Mouse (Mus musculus): ENCODE data around the gene Zbtb3.
"Not testable (repeated sequence)": the region's sequence is repeated elsewhere in the genome, so short reads cannot be mapped to it uniquely, and the experiment has no call there.

The Zbtb3 gene

GRCm38 (mm10) chr19:8803204-8803780, 937 bp downstream of the Zbtb3 start:
- no peak for DNase-seq (ENCODE audit: low read depth, low spot score)

- no peak for DNase-seq (ENCODE audit: low read depth, low spot score)
Measured at GRCm38 (mm10) chr19:8803879-8804660, 1.7 kb downstream of the Zbtb3 start.

- no peak for DNase-seq (ENCODE audit: low read depth, low spot score)
Measured at GRCm38 (mm10) chr19:8806810-8807209, 4.5 kb downstream of the Zbtb3 start.

- no peak for DNase-seq (ENCODE audit: low read depth, low spot score)
Measured at GRCm38 (mm10) chr19:8815812-8816211, 13.5 kb downstream of the Zbtb3 start.

GRCm38 (mm10) chr19:8817001-8817400, 14.6 kb downstream of the Zbtb3 start:
- DNase-seq (ENCODE audit: low read depth, low spot score), result peak; percentile 74

GRCm38 (mm10) chr19:8818301-8818798, 16.0 kb downstream of the Zbtb3 start:
- DNase-seq (ENCODE audit: low read depth, low spot score), result no peak

GRCm38 (mm10) chr19:8818801-8819595, 16.6 kb downstream of the Zbtb3 start, which contains the start of gene Ttc9c:
Gene Ttc9c (minus strand): TSS chr19:8819333.
- DNase-seq (ENCODE audit: low read depth, low spot score), result peak; percentile 96

GRCm38 (mm10) chr19:8819596-8820423, 17.5 kb downstream of the Zbtb3 start, which contains the start of gene Hnrnpul2:
Gene Hnrnpul2 (plus strand): TSS chr19:8820010.
- DNase-seq (ENCODE audit: low read depth, low spot score), result peak; percentile 93

GRCm38 (mm10) chr19:8820424-8820956, 18.1 kb downstream of the Zbtb3 start:
- DNase-seq (ENCODE audit: low read depth, low spot score), result no peak

GRCm38 (mm10) chr19:8821146-8821545, 18.8 kb downstream of the Zbtb3 start:
- DNase-seq (ENCODE audit: low read depth, low spot score), result no peak

GRCm38 (mm10) chr19:8822696-8823095, 20.3 kb downstream of the Zbtb3 start:
- DNase-seq (ENCODE audit: low read depth, low spot score), result no peak

- DNase-seq (ENCODE audit: low read depth, low spot score), result no peak
Measured at GRCm38 (mm10) chr19:8829660-8830059, 27.3 kb downstream of the Zbtb3 start, which contains the start of gene AC129217.1. Gene AC129217.1 (plus strand): TSS chr19:8829773.

GRCm38 (mm10) chr19:8830664-8831063, 28.3 kb downstream of the Zbtb3 start:
- no peak for DNase-seq (ENCODE audit: low read depth, low spot score)

- DNase-seq (ENCODE audit: low read depth, low spot score), result no peak
Measured at GRCm38 (mm10) chr19:8831262-8831661, 28.9 kb downstream of the Zbtb3 start.

GRCm38 (mm10) chr19:8832971-8833370, 30.6 kb downstream of the Zbtb3 start:
- DNase-seq (ENCODE audit: low read depth, low spot score), result no peak

- not testable (repeated sequence) for DNase-seq (ENCODE audit: low read depth, low spot score)
Measured at GRCm38 (mm10) chr19:8836327-8836726, 34.0 kb downstream of the Zbtb3 start.

- peak; percentile 66 for DNase-seq (ENCODE audit: low read depth, low spot score)
Measured at GRCm38 (mm10) chr19:8837251-8837791, 35.0 kb downstream of the Zbtb3 start, which contains the start of gene Bscl2. Gene Bscl2 (plus strand): TSS chr19:8837467.

GRCm38 (mm10) chr19:8838041-8838730, 35.8 kb downstream of the Zbtb3 start:
- DNase-seq (ENCODE audit: low read depth, low spot score), result no peak

- peak; percentile 41 for DNase-seq (ENCODE audit: low read depth, low spot score)
Measured at GRCm38 (mm10) chr19:8839103-8839907, 37.0 kb downstream of the Zbtb3 start, which contains the start of gene Gng3. Gene Gng3 (minus strand): TSS chr19:8839194.
